ENCODE assay signal across 13 mouse cellular contexts in the genomic region with DNA sequence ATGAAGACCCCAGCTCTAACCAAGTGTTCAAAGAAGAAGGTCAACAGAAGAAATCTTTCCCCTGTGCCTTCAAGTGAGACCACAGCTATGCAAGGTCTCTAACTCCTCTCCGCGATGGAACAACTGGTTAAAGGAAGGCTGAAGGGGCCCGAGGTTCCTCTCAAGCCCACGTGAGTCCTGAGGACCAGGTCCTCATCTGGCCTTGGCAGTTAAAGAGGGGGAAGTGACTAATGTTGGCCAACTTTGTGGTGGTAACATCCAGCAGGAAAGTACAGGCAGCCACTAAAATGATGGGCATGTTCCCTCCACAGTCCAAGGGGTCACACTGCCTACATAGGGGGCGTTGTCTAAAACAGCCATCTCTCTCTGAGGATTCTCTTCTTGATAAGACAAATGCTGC.
"Had no signal": no experiment of that assay in that cellular context is flagged by ENCODE, and none has a peak within 500 bp of the region (broad histone marks: within the 10 kb centered on the region; RNA-seq: fewer than 3 reads in every experiment).

No protein-coding gene starts in this region.

- H3K27me3 ChIP-seq: kidney, embryonic 15.5 days; liver, embryonic 13.5 days; midbrain, embryonic 13.5 days had no signal

- H3K27ac ChIP-seq: kidney, embryonic 15.5 days; limb, embryonic 10.5 days; macrophage; midbrain, embryonic 13.5 days had no signal

- H3K36me3 ChIP-seq: kidney, embryonic 15.5 days; limb, embryonic 10.5 days; liver, embryonic 13.5 days; midbrain, embryonic 13.5 days had no signal

- ATAC-seq: intestine, embryonic 16.5 days; lung, postnatal 0 days; midbrain, embryonic 13.5 days had no signal

- H3K4me3 ChIP-seq: kidney, embryonic 15.5 days; limb, embryonic 10.5 days; liver, embryonic 13.5 days; midbrain, embryonic 13.5 days had no signal

- H3K4me1 ChIP-seq: kidney, embryonic 15.5 days; limb, embryonic 10.5 days; liver, embryonic 13.5 days; midbrain, embryonic 13.5 days had no signal

- H3K9me3 ChIP-seq: kidney, embryonic 15.5 days; limb, embryonic 10.5 days; liver, embryonic 13.5 days had no signal

- DNase-seq: kidney, adult 2 months; kidney, postnatal 14 days; liver, embryonic 13.5 days; lung, adult 2 months; right cerebral cortex, adult 18-20 months; right cerebral cortex, postnatal 25 days; thymus, postnatal 4 days had no signal

- H3K4me2 ChIP-seq: kidney, embryonic 15.5 days; liver, embryonic 13.5 days; midbrain, embryonic 13.5 days had no signal

- H3K9ac ChIP-seq: kidney, embryonic 15.5 days; liver, embryonic 13.5 days; midbrain, embryonic 13.5 days had no signal
